Mouse (Mus musculus): ENCODE data around the gene Csnk2a1. TPM values are rescaled to one million over a fixed set of nuclear protein-coding genes. Genes with fewer than 3 reads are reported as not detected.
"Not testable (repeated sequence)": the region's sequence is repeated elsewhere in the genome, so short reads cannot be mapped to it uniquely, and the experiment has no call there.

Gene Csnk2a1
- polyA plus RNA-seq, 1 experiment from 2014 or later = 74.6 TPM

GRCm38 (mm10) chr2:152193346-152193710 is 33.3 kb upstream of the Csnk2a1 start:
- Histone ChIP-seq H3K36me3 (no peaks in the 10 kb centered on the region), H3K4me2 (no peak overlapping the region), H3K9me3 (replicated peaks) (no peaks in the 10 kb centered on the region), H3K27ac (no peak overlapping the region), H3K9ac (no peak overlapping the region), H3K4me1 (replicated peaks) (peaks cover 13% of the 10 kb centered on the region), H3K27me3 (no peaks in the 10 kb centered on the region), H3K4me3 (no peak overlapping the region)
- ATAC-seq (replicated peaks; ENCODE audit: insufficient number of reproducible peaks, insufficient read depth, low FRiP score, low read depth) = no peak
- WGBS = 65% methylated on average over 7 of the region's 7 CpGs

GRCm38 (mm10) chr2:152194586-152194985 is 32.1 kb upstream of the Csnk2a1 start:
- Histone ChIP-seq H3K9me3 (replicated peaks) (no peaks in the 10 kb centered on the region), H3K4me2 (no peak overlapping the region), H3K4me3 (no peak overlapping the region), H3K27ac (no peak overlapping the region), H3K36me3 (no peaks in the 10 kb centered on the region), H3K4me1 (replicated peaks) (peaks cover 7% of the 10 kb centered on the region), H3K27me3 (no peaks in the 10 kb centered on the region), H3K9ac (no peak overlapping the region)
- WGBS = 85% methylated on average over 2 of the region's 2 CpGs
- ATAC-seq (replicated peaks; ENCODE audit: insufficient number of reproducible peaks, insufficient read depth, low FRiP score, low read depth) = no peak

- no peaks in the 10 kb centered on the region for H3K4me1 ChIP-seq (replicated peaks)
- no peak overlapping the region for H3K27ac ChIP-seq
- no peak for ATAC-seq (replicated peaks; ENCODE audit: insufficient number of reproducible peaks, insufficient read depth, low FRiP score, low read depth)
- H3K4me2 ChIP-seq = no peak overlapping the region
- no peak overlapping the region for H3K9ac ChIP-seq
- no peaks in the 10 kb centered on the region for H3K9me3 ChIP-seq (replicated peaks)
- no peaks in the 10 kb centered on the region for H3K36me3 ChIP-seq
- no peak overlapping the region for H3K4me3 ChIP-seq
- 32% methylated on average over 3 of the region's 3 CpGs for WGBS
- no peaks in the 10 kb centered on the region for H3K27me3 ChIP-seq
These were observed 29.7 kb upstream of the Csnk2a1 start for GRCm38 (mm10) chr2:152196896-152197295.

GRCm38 (mm10) chr2:152197301-152197712 is 29.3 kb upstream of the Csnk2a1 start:
- H3K4me1 ChIP-seq (replicated peaks) = no peaks in the 10 kb centered on the region
- H3K9ac ChIP-seq = no peak overlapping the region
- H3K4me3 ChIP-seq = no peak overlapping the region
- no peaks in the 10 kb centered on the region for H3K27me3 ChIP-seq
- H3K9me3 ChIP-seq (replicated peaks) = no peaks in the 10 kb centered on the region
- WGBS = 47% methylated on average over 10 of the region's 10 CpGs
- no peak overlapping the region for H3K4me2 ChIP-seq
- peak; percentile 39; the same call in 1 of the 2 replicates for ATAC-seq (replicated peaks; ENCODE audit: insufficient number of reproducible peaks, insufficient read depth, low FRiP score, low read depth)
- no peaks in the 10 kb centered on the region for H3K36me3 ChIP-seq
- no peak overlapping the region for H3K27ac ChIP-seq

GRCm38 (mm10) chr2:152206139-152206538 is 20.5 kb upstream of the Csnk2a1 start:
- ATAC-seq (replicated peaks; ENCODE audit: insufficient number of reproducible peaks, insufficient read depth, low FRiP score, low read depth); H3K27me3 ChIP-seq; H3K9ac ChIP-seq; H3K36me3 ChIP-seq; H3K4me2 ChIP-seq; H3K4me3 ChIP-seq; H3K27ac ChIP-seq; H3K4me1 ChIP-seq (replicated peaks); H3K9me3 ChIP-seq (replicated peaks): not testable (repeated sequence)
- 85% methylated on average over 8 of the region's 9 CpGs for WGBS

GRCm38 (mm10) chr2:152211871-152212270 is 14.8 kb upstream of the Csnk2a1 start:
- no peak overlapping the region for H3K4me3 ChIP-seq
- H3K4me2 ChIP-seq = no peak overlapping the region
- no peak overlapping the region for H3K27ac ChIP-seq
- ATAC-seq (replicated peaks; ENCODE audit: insufficient number of reproducible peaks, insufficient read depth, low FRiP score, low read depth) = no peak
- no peak overlapping the region for H3K9ac ChIP-seq
- H3K4me1 ChIP-seq (replicated peaks) = no peaks in the 10 kb centered on the region
- no peaks in the 10 kb centered on the region for H3K9me3 ChIP-seq (replicated peaks)
- H3K36me3 ChIP-seq = no peaks in the 10 kb centered on the region
- WGBS = 60% methylated on average over 3 of the region's 3 CpGs
- no peaks in the 10 kb centered on the region for H3K27me3 ChIP-seq

GRCm38 (mm10) chr2:152216975-152217374 is 9.7 kb upstream of the Csnk2a1 start:
- 0 out of 2 replicates have a peak, but pooled peaks have one; percentile 53 for ATAC-seq (replicated peaks; ENCODE audit: insufficient number of reproducible peaks, insufficient read depth, low FRiP score, low read depth)
- H3K36me3 ChIP-seq = no peaks in the 10 kb centered on the region

GRCm38 (mm10) chr2:152223521-152224300 is 2.9 kb upstream of the Csnk2a1 start:
- peaks cover 17% of the 10 kb centered on the region for H3K4me1 ChIP-seq (replicated peaks)
- WGBS = 66% methylated on average over 8 of the region's 8 CpGs
- ATAC-seq (replicated peaks; ENCODE audit: insufficient number of reproducible peaks, insufficient read depth, low FRiP score, low read depth) = no peak
- no peak overlapping the region for H3K27ac ChIP-seq
- no peak overlapping the region for H3K9ac ChIP-seq
- H3K4me2 ChIP-seq = no peak overlapping the region
- no peak overlapping the region for H3K4me3 ChIP-seq
- H3K27me3 ChIP-seq = no peaks in the 10 kb centered on the region
- H3K9me3 ChIP-seq (replicated peaks) = no peaks in the 10 kb centered on the region
- H3K36me3 ChIP-seq = no peaks in the 10 kb centered on the region

More at GRCm38 (mm10) chr2:152216975-152217374, 9.7 kb upstream of the Csnk2a1 start:
- Histone ChIP-seq H3K4me3 (no peak overlapping the region), H3K27me3 (no peaks in the 10 kb centered on the region), H3K27ac (no peak overlapping the region), H3K9ac (no peak overlapping the region), H3K4me2 (no peak overlapping the region), H3K4me1 (replicated peaks) (no peaks in the 10 kb centered on the region), H3K9me3 (replicated peaks) (no peaks in the 10 kb centered on the region)
- WGBS = 41% methylated on average over 1 of the region's 1 CpGs

GRCm38 (mm10) chr2:152225536-152225935 is 1.1 kb upstream of the Csnk2a1 start:
- ATAC-seq (replicated peaks; ENCODE audit: insufficient number of reproducible peaks, insufficient read depth, low FRiP score, low read depth) = no peak

GRCm38 (mm10) chr2:152227051-152227481 is 427 bp downstream of the Csnk2a1 start:
- peaks cover 20% of the 10 kb centered on the region for H3K4me1 ChIP-seq (replicated peaks)
- H3K4me2 ChIP-seq = peak overlapping the region; percentile 69
- H3K4me3 ChIP-seq = peak overlapping the region; percentile 96
- H3K27ac ChIP-seq = peak overlapping the region; percentile 99
- under 1% methylated on average over 38 of the region's 38 CpGs for WGBS
- H3K9me3 ChIP-seq (replicated peaks) = no peaks in the 10 kb centered on the region
- peak overlapping the region; percentile 97 for H3K9ac ChIP-seq
- ATAC-seq (replicated peaks; ENCODE audit: insufficient number of reproducible peaks, insufficient read depth, low FRiP score, low read depth) = peak; percentile 83
- peaks cover 4% of the 10 kb centered on the region; the same call in 1 of the 2 replicates for H3K36me3 ChIP-seq
- no peaks in the 10 kb centered on the region for H3K27me3 ChIP-seq

More at GRCm38 (mm10) chr2:152225536-152225935, 1.1 kb upstream of the Csnk2a1 start:
- Histone ChIP-seq H3K27me3 (no peaks in the 10 kb centered on the region), H3K36me3 (no peaks in the 10 kb centered on the region), H3K4me2 (peak overlapping the region; percentile 59), H3K9ac (no peak overlapping the region), H3K27ac (no peak overlapping the region), H3K4me1 (replicated peaks) (peaks cover 20% of the 10 kb centered on the region), H3K9me3 (replicated peaks) (no peaks in the 10 kb centered on the region), H3K4me3 (no peak overlapping the region)
- WGBS = 60% methylated on average over 7 of the region's 7 CpGs

GRCm38 (mm10) chr2:152230046-152230445 is 3.4 kb downstream of the Csnk2a1 start:
- H3K9me3 ChIP-seq (replicated peaks) = no peaks in the 10 kb centered on the region
- H3K4me3 ChIP-seq = no peak overlapping the region
- no peak overlapping the region for H3K9ac ChIP-seq
- no peak overlapping the region for H3K27ac ChIP-seq
- H3K27me3 ChIP-seq = no peaks in the 10 kb centered on the region
- peaks cover 4% of the 10 kb centered on the region; the same call in 1 of the 2 replicates for H3K36me3 ChIP-seq
- H3K4me2 ChIP-seq = no peak overlapping the region
- ATAC-seq (replicated peaks; ENCODE audit: insufficient number of reproducible peaks, insufficient read depth, low FRiP score, low read depth) = no peak
- H3K4me1 ChIP-seq (replicated peaks) = peaks cover 20% of the 10 kb centered on the region

GRCm38 (mm10) chr2:152237926-152238325 is 11.3 kb downstream of the Csnk2a1 start:
- Histone ChIP-seq H3K4me3 (no peak overlapping the region), H3K27me3 (no peaks in the 10 kb centered on the region), H3K36me3 (peaks cover 17% of the 10 kb centered on the region; the same call in 1 of the 2 replicates), H3K27ac (no peak overlapping the region), H3K9me3 (replicated peaks) (no peaks in the 10 kb centered on the region), H3K9ac (no peak overlapping the region), H3K4me1 (replicated peaks) (peaks cover 5% of the 10 kb centered on the region; the same call in 1 of the 2 replicates), H3K4me2 (no peak overlapping the region)
- 74% methylated on average over 1 of the region's 1 CpGs for WGBS
- no peak for ATAC-seq (replicated peaks; ENCODE audit: insufficient number of reproducible peaks, insufficient read depth, low FRiP score, low read depth)
